Mouse (Mus musculus): ENCODE measurements around the gene Stx5a.
"Not testable (repeated sequence)": the region's sequence is repeated elsewhere in the genome, so short reads cannot be mapped to it uniquely, and the experiment has no call there.

Stx5a gene

DNA sequence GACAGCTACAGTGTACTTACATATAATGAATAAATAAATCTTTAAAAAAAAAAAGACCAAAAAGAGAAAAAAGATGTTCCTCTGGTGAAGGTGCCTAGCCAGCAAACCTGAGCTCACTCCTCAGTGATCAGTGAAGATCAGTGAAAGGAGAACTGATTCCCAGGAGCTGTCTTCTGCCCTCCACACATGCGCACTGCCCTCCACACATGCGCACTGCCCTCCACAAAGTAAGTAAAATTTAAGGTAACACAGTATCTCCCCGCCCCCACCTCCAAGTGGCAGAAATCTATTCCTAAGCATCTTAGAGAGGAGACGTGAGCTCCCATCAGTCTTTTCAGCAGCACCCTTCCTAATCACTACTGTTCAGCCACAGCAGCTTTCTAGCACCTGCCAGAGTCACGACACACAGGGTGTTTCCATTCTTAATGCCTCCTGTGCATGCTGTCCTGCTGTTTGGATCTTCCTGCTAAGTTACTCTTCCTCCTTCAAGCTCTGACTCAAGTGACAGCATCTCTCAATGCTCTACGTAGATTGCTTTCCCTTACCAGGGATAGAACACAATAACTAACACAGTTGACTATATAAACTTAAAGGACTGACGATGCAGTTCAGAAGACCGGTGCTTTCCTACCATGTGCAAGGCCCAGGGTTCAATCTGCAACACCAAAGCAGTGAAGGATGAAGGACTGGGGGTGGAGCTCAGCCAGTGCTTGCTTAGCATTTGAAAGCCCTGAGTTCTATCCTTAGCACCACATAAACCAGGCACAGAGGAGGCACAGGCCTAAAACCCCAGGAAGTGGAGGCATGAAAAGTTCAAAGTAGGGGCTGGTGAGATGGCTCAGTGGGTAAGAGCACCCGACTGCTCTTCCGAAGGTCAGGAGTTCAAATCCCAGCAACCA lies 25.1 kb upstream of the Stx5a start:
- no peak for DNase-seq (ENCODE audit: low spot score in 2 of 2)

DNA sequence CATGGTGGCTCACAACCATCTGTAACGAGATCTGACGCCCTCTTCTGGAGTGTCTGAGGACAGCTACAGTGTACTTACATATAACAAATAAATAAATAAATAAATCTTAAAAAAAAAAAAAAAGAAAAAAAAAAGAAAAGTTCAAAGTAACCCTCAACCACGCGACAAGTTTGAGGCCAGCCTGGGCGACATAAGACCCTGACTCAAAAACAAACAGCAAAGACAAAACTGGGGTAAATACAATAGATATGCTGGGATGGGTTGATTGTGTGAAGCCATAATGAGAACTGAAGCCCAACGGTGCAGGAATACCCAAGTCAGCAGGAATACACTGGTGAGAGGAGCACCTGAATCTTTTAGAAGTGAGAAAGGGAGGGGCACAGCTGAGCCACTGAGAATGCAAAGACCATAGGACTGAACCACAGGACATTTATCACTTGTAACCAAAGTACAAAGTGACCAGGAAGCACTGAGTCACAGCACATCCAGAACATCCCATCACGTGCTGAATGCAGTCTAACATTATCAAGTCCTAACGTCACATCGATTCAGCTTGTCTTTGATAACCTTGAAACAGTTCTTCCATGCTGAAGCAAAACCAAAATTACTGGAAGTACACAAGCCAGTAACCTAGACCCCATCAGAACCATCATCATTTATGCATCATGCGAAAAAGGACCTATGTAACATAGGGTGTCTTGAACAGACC lies 24.3 kb upstream of the Stx5a start:
- no peak for DNase-seq (ENCODE audit: low spot score in 2 of 2)

GRCm38 (mm10) chr19:8718357-8718756 lies 22.9 kb upstream of the Stx5a start:
- DNase-seq (ENCODE audit: low spot score in 2 of 2) = no peak

GRCm38 (mm10) chr19:8719037-8719436 lies 22.2 kb upstream of the Stx5a start:
- not testable (repeated sequence) for DNase-seq (ENCODE audit: low spot score in 2 of 2)

GRCm38 (mm10) chr19:8721378-8721777 lies 19.8 kb upstream of the Stx5a start:
- no peak for DNase-seq (ENCODE audit: low spot score in 2 of 2)

DNA sequence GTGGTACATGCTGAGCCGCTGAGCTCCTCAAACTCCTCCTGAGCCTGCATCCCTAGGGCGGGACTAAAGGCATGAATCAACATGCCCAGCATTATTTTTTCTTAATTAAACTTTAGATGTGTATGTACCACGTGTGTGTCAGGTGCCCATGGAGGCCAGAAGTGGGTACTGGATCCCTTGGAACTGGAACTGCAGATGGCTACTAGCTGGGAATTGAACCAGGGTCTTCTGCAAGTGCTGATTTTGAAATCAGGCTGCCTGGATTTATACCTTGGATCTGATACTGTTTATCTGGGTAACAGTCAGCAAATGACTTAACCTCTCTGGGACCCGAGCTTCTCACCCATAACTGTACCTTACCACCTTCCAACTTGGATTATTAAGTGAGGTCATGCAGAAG lies 19.2 kb upstream of the Stx5a start:
- DNase-seq (ENCODE audit: low spot score in 2 of 2) = no peak

GRCm38 (mm10) chr19:8722559-8722906 lies 18.7 kb upstream of the Stx5a start:
- no peak for DNase-seq (ENCODE audit: low spot score in 2 of 2)

DNA sequence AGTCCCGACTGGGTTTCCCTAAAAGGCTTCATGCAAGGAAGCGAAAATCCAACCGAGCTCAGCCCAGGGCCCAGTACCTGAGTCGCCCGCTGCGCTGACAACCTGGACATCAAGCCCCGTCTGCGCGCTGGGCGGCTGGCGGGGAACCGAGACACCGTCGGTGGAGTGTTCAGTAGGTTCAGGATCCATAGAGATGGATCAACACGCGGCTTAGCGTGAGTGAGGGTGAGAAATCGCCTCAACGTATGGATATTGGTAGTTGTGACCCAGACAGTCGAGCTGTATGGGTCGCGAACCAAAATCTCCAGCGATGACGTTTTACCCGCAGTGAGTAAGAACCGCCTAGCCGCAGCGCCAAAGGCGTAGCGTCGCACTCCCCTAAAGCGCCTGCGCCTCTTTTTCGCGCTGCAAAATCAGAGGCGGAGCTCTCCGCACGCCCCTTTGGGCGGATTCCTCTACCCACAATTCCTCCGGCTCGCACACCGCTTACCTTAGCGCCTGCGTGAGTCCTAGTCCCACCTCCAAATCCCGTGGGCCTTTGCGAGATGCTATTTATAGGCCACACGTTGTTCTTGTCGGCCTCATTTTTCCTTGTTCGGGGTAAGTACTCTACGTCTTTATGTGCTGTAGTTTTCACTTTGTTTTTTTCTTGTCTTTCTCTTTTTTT lies 18.2 kb upstream of the Stx5a start, which contains the start of gene Slc3a2:
Slc3a2 (minus strand) TSS at position 463 of the 667 bp plus-strand sequence.
- peak; percentile 97 to 98 for DNase-seq (ENCODE audit: low spot score in 2 of 2)

DNA sequence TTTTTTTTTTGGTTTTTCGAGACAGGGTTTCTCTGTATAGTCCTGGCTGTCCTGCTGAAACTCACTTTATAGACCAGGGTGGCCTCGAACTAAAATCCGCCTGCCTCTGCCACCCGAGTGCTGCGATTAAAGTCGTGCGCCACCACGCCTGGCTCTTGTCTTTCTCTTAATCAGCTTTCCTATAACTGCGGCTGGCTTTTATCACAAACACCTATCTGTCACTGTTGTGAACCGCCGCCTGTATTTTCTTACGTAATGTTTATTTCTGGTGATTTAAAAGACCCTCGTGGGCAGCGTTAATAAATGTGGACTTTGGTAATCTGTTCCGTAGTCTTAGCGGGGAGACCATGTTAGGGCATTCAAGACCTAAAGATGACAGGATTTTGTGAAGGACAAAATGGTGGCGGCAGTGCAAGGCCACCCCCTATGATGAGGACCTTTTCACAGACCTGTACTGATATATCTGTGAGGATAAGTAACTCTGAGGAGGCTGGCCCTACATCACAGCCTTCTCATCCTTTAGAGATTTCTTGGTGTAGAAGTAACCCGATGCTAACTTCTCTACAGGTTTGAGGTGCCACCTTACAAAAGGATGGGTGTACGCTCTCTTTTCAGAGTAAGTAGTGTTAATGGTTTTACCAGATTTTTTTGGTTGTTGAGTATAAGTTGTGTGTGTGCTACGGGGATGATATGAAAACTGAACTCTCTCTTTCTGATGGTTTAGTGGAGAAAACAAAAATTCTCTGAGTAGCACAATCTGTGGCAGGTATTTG lies 17.5 kb upstream of the Stx5a start:
- no peak for DNase-seq (ENCODE audit: low spot score in 2 of 2)

DNA sequence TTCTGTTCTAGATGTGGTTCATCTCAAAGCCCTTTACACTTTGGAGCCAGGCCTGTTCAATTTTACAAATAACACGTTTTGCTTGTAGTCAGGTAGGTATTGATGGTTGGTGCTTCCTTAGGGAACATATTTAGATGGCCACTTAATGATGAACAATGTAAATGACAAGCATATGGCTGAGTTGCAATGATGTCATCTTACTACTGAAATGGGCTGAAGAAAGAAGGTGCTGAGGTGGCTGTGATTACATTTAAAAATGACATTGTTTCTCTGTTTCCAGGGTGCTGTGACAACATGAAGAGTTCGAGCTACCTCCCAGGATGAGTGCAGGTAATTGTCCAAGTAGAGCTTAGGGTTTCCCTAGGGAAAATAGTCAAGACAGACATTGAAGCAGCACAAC lies 16.8 kb upstream of the Stx5a start:
- no peak for DNase-seq (ENCODE audit: low spot score in 2 of 2)

DNA sequence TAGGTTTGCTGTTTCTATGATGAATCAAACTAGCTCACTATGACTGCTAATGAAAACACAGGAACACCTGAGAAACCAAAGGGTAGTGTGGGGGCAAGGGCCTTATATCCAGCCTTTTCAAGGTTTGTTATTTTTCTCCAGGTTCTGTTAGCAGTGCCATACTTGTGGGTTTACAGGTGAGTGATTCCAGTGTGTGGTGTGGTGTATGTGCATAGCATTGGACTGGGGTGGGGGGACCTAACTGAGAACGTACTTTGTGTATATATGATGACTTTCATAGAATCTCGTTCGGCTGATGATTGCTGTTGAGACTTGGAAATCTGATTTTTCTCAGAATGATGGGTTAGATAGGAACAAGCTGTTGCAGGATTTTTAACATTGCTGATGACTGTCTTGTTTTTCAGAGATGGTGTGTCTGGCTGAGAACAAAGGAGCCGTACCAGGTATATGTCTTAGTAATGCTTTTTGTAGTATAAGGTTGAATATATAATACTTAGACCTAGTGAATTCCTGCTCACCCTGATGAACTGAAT lies 16.1 kb upstream of the Stx5a start:
- no peak for DNase-seq (ENCODE audit: low spot score in 2 of 2)

DNA sequence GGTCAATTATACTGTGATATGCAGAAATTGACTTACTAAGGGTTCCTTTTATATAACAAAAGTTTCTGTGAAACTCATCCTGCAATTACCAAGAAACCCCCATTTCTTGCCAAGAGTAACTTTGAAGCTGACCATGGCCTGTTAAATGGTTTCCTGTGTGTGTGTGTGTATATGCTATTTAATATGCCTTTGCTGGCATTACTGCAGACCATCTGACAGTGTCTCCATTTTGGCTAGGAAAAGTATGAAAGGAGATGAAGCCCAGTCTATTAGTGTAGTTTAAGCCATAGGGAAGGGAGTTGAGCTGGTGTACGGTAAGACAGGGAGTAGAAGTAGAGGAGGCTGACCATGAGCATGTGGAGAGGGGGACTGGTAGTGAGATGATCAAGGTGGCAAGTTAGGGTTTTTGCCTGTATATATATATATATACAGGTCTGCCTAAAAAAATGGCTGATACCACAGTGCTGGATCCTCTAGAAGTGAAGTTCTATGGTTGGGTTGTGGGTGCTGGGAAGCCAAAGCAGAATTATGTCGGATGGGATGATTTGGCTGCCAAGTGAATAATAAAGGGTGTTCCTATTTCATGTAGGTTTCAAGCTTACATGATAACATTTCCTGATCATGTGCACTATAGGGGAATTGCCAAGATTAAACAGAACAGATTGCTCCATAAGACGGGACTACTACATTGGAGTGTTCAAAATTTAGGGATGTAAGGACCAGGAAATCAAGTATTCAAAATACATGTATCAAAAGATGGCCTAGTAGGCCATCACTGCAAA lies 14.4 kb upstream of the Stx5a start:
- no peak for DNase-seq (ENCODE audit: low spot score in 2 of 2)

- DNase-seq (ENCODE audit: low spot score in 2 of 2) = no peak
Measured at GRCm38 (mm10) chr19:8727495-8728114, 13.6 kb upstream of the Stx5a start.

GRCm38 (mm10) chr19:8728335-8729099 lies 12.7 kb upstream of the Stx5a start:
- DNase-seq (ENCODE audit: low spot score in 2 of 2) = not testable (repeated sequence)

GRCm38 (mm10) chr19:8734334-8734733 lies 6.9 kb upstream of the Stx5a start:
- DNase-seq (ENCODE audit: low spot score in 2 of 2) = no peak

GRCm38 (mm10) chr19:8735389-8736159 lies 5.6 kb upstream of the Stx5a start, which contains the start of gene Wdr74:
Gene Wdr74, plus strand, starts transcription at chr19:8735827.
- peak; percentile 92 for DNase-seq (ENCODE audit: low spot score in 2 of 2)

DNA sequence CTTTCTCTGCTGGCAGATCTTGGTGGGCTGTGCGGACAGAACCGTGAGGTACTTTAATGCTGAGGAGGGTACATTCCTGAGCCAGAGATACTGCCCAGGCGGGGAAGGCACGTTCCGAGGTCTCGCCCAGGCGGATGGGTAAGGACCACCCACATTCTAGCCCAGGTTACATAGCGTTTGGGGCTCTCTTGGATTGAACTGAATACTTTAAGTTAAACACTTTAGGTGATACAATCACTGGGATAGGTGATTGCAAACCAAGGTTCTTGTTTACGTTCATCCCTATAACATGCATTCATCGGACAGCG lies 5.1 kb upstream of the Stx5a start:
- DNase-seq (ENCODE audit: low spot score in 2 of 2) = no peak

- no peak for DNase-seq (ENCODE audit: low spot score in 2 of 2)
Measured at GRCm38 (mm10) chr19:8738911-8739310, 2.3 kb upstream of the Stx5a start.

DNA sequence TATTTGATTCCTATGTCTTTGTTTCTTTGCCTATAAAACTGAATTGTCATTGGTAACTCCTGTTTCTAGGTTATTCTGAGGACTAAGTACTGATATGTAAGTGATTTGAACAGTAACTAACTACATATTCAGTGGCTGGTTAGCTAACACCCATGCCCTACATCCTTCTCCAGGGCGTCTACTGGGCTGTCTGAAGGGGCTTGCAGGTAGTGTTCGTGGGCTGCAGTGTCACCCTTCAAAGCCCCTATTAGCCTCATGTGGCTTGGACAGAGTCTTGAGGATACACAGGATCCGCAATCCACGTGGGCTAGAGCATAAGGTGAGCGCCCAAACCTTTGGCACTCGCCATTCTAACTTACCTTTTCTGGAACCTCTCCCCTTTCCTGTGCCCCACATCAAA lies 1.6 kb upstream of the Stx5a start:
- no peak for DNase-seq (ENCODE audit: low spot score in 2 of 2)
